Mouse (Mus musculus): Measurements from ENCODE around the gene C1qb. TPM values are rescaled to one million over a fixed set of nuclear protein-coding genes. Genes with fewer than 3 reads are reported as not detected.

Gene C1qb
- polyA plus RNA-seq, 1 experiment, result not detected

- H3ac ChIP-seq (ENCODE audit: control insufficient read depth, insufficient read length, low read depth), result no peak overlapping the region
- no peaks in the 10 kb centered on the region for H3K79me3 ChIP-seq (ENCODE audit: low read depth)
- no peaks in the 10 kb centered on the region for H3K36me3 ChIP-seq (ENCODE audit: control insufficient read depth, insufficient read depth)
- TF ChIP-seq MYOD1 (IDR thresholded peaks at IDR 0.05; ENCODE audit: control insufficient read depth, insufficient read length, low read depth), result no peak
- TF ChIP-seq FOSL1 (IDR thresholded peaks at IDR 0.05; ENCODE audit: insufficient read depth, low read length, poor library complexity, severe bottlenecking), result no peak
- no peak for TF ChIP-seq CTCF (IDR thresholded peaks at IDR 0.05; ENCODE audit: control insufficient read depth, insufficient read depth, insufficient read length)
- TF ChIP-seq MYOG (IDR thresholded peaks at IDR 0.05; ENCODE audit: control insufficient read depth, extremely low read depth, insufficient read length), result no peak
- no peak for TF ChIP-seq MAX (IDR thresholded peaks at IDR 0.05)
- H3K27me3 ChIP-seq (ENCODE audit: control insufficient read depth, insufficient read depth, insufficient read length), result peaks cover 54% of the 10 kb centered on the region
- no peak overlapping the region for H3K4me3 ChIP-seq (ENCODE audit: insufficient read depth, poor library complexity, severe bottlenecking)
- no peaks in the 10 kb centered on the region for H3K79me2 ChIP-seq (ENCODE audit: control insufficient read depth, insufficient read depth)
These were observed 18.2 kb downstream of the C1qb start for GRCm38 (mm10) chr4:136867690-136868345.

DNA sequence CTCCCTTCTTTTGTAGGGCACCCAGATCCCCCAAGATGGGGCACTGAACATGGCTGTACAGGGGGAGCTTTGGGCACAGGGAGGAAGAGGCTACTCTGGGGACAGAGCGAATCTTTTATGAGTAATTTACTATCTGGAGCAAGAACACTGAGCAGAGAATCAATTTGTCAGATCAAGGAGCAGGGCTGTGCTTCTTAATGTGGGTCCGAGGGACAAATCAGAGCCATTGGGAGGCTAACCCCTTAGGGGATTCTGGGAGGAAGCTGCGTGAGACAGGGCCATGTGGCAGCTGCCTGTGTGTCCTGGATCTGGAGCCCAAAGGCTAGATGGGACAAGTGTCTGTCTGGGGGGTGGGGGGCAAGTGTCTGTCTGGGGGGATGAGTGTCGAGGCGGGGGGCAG lies 20.5 kb downstream of the C1qb start:
- H3K79me2 ChIP-seq (ENCODE audit: control insufficient read depth, insufficient read depth), result no peaks in the 10 kb centered on the region
- no peaks in the 10 kb centered on the region for H3K79me3 ChIP-seq (ENCODE audit: low read depth)
- no peak for TF ChIP-seq MYOG (IDR thresholded peaks at IDR 0.05; ENCODE audit: control insufficient read depth, extremely low read depth, insufficient read length)
- no peak overlapping the region for H3K4me3 ChIP-seq (ENCODE audit: insufficient read depth, poor library complexity, severe bottlenecking)
- H3K36me3 ChIP-seq (ENCODE audit: control insufficient read depth, insufficient read depth), result no peaks in the 10 kb centered on the region
- H3K27me3 ChIP-seq (ENCODE audit: control insufficient read depth, insufficient read depth, insufficient read length), result peaks cover 62% of the 10 kb centered on the region
- no peak overlapping the region for H3ac ChIP-seq (ENCODE audit: control insufficient read depth, insufficient read length, low read depth)

GRCm38 (mm10) chr4:136864751-136865470 lies 21.1 kb downstream of the C1qb start:
- H3ac ChIP-seq (ENCODE audit: control insufficient read depth, insufficient read length, low read depth), result no peak overlapping the region
- peaks cover 57% of the 10 kb centered on the region for H3K27me3 ChIP-seq (ENCODE audit: control insufficient read depth, insufficient read depth, insufficient read length)
- no peaks in the 10 kb centered on the region for H3K79me3 ChIP-seq (ENCODE audit: low read depth)
- no peaks in the 10 kb centered on the region for H3K79me2 ChIP-seq (ENCODE audit: control insufficient read depth, insufficient read depth)
- H3K36me3 ChIP-seq (ENCODE audit: control insufficient read depth, insufficient read depth), result no peaks in the 10 kb centered on the region
- TF ChIP-seq MYOG (IDR thresholded peaks at IDR 0.05; ENCODE audit: control insufficient read depth, extremely low read depth, insufficient read length), result no peak
- no peak for TF ChIP-seq CEBPB (IDR thresholded peaks at IDR 0.05; ENCODE audit: low read depth)
- TF ChIP-seq MYOD1 (IDR thresholded peaks at IDR 0.05; ENCODE audit: control insufficient read depth, insufficient read length, low read depth), result no peak
- no peak for TF ChIP-seq CTCF (IDR thresholded peaks at IDR 0.05; ENCODE audit: control insufficient read depth, insufficient read depth, insufficient read length)
- no peak for TF ChIP-seq MAX (IDR thresholded peaks at IDR 0.05)
- TF ChIP-seq FOSL1 (IDR thresholded peaks at IDR 0.05; ENCODE audit: insufficient read depth, low read length, poor library complexity, severe bottlenecking), result no peak
- no peak for TF ChIP-seq USF1 (IDR thresholded peaks at IDR 0.05; ENCODE audit: low read depth)
- H3K4me3 ChIP-seq (ENCODE audit: insufficient read depth, poor library complexity, severe bottlenecking), result no peak overlapping the region

- H3K36me3 ChIP-seq (ENCODE audit: control insufficient read depth, insufficient read depth), result no peaks in the 10 kb centered on the region
- no peaks in the 10 kb centered on the region for H3K79me2 ChIP-seq (ENCODE audit: control insufficient read depth, insufficient read depth)
- no peaks in the 10 kb centered on the region for H3K79me3 ChIP-seq (ENCODE audit: low read depth)
- peaks cover 59% of the 10 kb centered on the region for H3K27me3 ChIP-seq (ENCODE audit: control insufficient read depth, insufficient read depth, insufficient read length)
- H3K4me3 ChIP-seq (ENCODE audit: insufficient read depth, poor library complexity, severe bottlenecking), result no peak overlapping the region
- H3ac ChIP-seq (ENCODE audit: control insufficient read depth, insufficient read length, low read depth), result no peak overlapping the region
- TF ChIP-seq CTCF (IDR thresholded peaks at IDR 0.05; ENCODE audit: control insufficient read depth, insufficient read depth, insufficient read length), result no peak
- no peak for TF ChIP-seq MYOD1 (IDR thresholded peaks at IDR 0.05; ENCODE audit: control insufficient read depth, insufficient read length, low read depth)
- no peak for TF ChIP-seq MAX (IDR thresholded peaks at IDR 0.05)
- no peak for TF ChIP-seq MYOG (IDR thresholded peaks at IDR 0.05; ENCODE audit: control insufficient read depth, extremely low read depth, insufficient read length)
- no peak for TF ChIP-seq CEBPB (IDR thresholded peaks at IDR 0.05; ENCODE audit: low read depth)
- TF ChIP-seq FOSL1 (IDR thresholded peaks at IDR 0.05; ENCODE audit: insufficient read depth, low read length, poor library complexity, severe bottlenecking), result no peak
- TF ChIP-seq USF1 (IDR thresholded peaks at IDR 0.05; ENCODE audit: low read depth), result no peak
These were observed 22.5 kb downstream of the C1qb start for GRCm38 (mm10) chr4:136863517-136863916.

DNA sequence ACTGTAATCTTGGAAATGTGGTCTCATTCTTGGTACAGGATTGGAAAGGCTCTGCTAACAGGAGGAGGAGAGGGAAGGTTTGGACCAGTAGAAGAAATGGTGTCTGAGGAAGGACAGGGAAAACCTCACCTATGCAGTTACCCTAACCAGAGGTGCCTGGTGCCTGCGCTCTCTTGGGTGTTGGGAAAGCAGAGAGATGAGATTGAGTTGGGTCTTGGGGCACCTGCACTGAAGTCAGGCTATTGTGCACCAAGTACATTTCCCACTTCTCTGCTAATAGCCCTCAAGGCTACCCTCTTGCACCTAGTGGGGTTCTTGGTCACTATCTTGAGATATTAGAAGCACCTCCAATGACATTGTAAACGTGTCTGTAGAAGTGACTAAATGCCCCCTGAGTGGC lies 23.6 kb downstream of the C1qb start:
- Histone ChIP-seq H3K36me3 (ENCODE audit: control insufficient read depth, insufficient read depth) (no peaks in the 10 kb centered on the region), H3ac (ENCODE audit: control insufficient read depth, insufficient read length, low read depth) (no peak overlapping the region), H3K4me3 (ENCODE audit: insufficient read depth, poor library complexity, severe bottlenecking) (no peak overlapping the region), H3K79me2 (ENCODE audit: control insufficient read depth, insufficient read depth) (no peaks in the 10 kb centered on the region), H3K27me3 (ENCODE audit: control insufficient read depth, insufficient read depth, insufficient read length) (peaks cover 59% of the 10 kb centered on the region), H3K79me3 (ENCODE audit: low read depth) (no peaks in the 10 kb centered on the region)
- TF ChIP-seq MYOD1 (IDR thresholded peaks at IDR 0.05; ENCODE audit: control insufficient read depth, insufficient read length, low read depth) (no peak), CTCF (IDR thresholded peaks at IDR 0.05; ENCODE audit: control insufficient read depth, insufficient read depth, insufficient read length) (no peak), FOSL1 (IDR thresholded peaks at IDR 0.05; ENCODE audit: insufficient read depth, low read length, poor library complexity, severe bottlenecking) (no peak), MYOG (IDR thresholded peaks at IDR 0.05; ENCODE audit: control insufficient read depth, extremely low read depth, insufficient read length) (no peak), CEBPB (IDR thresholded peaks at IDR 0.05; ENCODE audit: low read depth) (no peak), MAX (IDR thresholded peaks at IDR 0.05) (no peak), USF1 (IDR thresholded peaks at IDR 0.05; ENCODE audit: low read depth) (no peak)

Data from C2C12 (cell line).